Mouse (Mus musculus): Measurements from ENCODE around the gene Grk5.
"Not testable (repeated sequence)": the region's sequence is repeated elsewhere in the genome, so short reads cannot be mapped to it uniquely, and the experiment has no call there.

Grk5 gene

GRCm38 (mm10) chr19:60911653-60912052 is 22.1 kb downstream of the Grk5 start:
- DNase-seq (ENCODE audit: low read depth, low spot score), result no peak

GRCm38 (mm10) chr19:60915236-60915635 is 25.7 kb downstream of the Grk5 start:
- no peak for DNase-seq (ENCODE audit: low read depth, low spot score)

- no peak for DNase-seq (ENCODE audit: low read depth, low spot score)
These were observed 26.3 kb downstream of the Grk5 start for GRCm38 (mm10) chr19:60915862-60916261.

GRCm38 (mm10) chr19:60916869-60917570 is 27.5 kb downstream of the Grk5 start:
- DNase-seq (ENCODE audit: low read depth, low spot score), result no peak

- not testable (repeated sequence) for DNase-seq (ENCODE audit: low read depth, low spot score)
These were observed 35.0 kb downstream of the Grk5 start for GRCm38 (mm10) chr19:60924534-60924933.

- DNase-seq (ENCODE audit: low read depth, low spot score), result no peak
These were observed 45.5 kb downstream of the Grk5 start for GRCm38 (mm10) chr19:60935001-60935400.

DNA sequence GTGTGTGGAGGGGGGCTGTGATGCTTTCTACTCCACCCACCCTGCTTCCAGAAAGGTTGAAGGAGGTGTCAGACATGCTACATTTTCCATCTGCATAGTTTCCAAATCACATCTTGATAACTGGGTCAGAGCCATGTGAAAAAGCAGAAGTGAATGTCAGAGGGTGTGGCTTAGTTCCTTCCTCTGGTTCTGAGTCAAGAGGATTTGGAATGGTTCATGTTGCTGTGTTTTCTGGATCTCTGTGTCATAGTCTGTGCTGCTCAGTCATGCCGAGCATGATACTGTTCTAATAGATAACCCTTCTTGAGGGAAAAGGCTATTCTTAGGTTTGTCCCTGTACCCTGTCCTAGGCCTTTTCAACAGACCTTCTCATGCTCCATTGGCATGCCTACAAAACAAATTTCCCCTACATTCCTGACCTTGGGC is 50.4 kb downstream of the Grk5 start:
- DNase-seq (ENCODE audit: low read depth, low spot score), result peak; percentile 83

- DNase-seq (ENCODE audit: low read depth, low spot score), result no peak
These were observed 51.3 kb downstream of the Grk5 start for GRCm38 (mm10) chr19:60940866-60941265.

GRCm38 (mm10) chr19:60945801-60946311 is 56.3 kb downstream of the Grk5 start:
- DNase-seq (ENCODE audit: low read depth, low spot score), result peak; percentile 92

GRCm38 (mm10) chr19:60946656-60947055 is 57.1 kb downstream of the Grk5 start:
- DNase-seq (ENCODE audit: low read depth, low spot score), result peak; percentile 64

- no peak for DNase-seq (ENCODE audit: low read depth, low spot score)
These were observed 59.4 kb downstream of the Grk5 start for GRCm38 (mm10) chr19:60948996-60949395.

DNA sequence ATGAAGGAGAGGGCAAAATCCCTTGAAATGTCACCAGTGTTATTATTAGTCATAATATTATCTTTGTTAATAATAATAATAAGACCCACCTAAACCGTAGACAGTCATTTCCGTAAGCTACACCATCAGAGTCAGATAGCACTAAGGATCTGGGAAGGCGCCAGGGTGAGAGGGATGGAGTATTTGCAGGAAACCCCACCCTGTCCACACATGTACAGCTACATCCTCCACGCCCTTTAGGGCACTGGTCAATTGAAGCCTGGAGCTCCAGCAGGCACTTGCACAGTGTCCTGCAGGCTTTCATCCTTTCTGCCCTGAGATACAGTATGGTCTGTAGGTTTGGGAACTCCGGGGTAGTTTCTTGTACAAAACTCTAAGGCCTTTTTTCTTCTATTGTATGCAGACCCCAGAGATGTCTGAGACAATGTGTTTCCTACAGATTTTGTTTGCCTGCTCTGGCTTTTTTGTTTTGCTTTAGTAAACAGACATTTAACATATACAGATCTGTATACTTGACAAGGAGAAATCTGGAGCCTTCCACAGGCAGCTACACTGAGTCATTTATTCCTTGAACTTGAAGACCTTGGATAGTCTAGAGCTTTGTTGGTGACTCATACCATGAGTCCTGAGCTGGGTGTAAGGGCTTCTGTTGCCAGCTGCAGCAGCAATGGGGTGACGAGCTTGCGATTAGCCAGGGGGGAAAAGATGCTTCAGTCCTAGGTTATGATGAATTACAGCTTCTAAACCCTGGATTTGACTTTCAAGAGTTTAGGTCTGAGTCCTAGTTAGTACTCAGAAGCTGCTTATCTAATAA is 60.7 kb downstream of the Grk5 start:
- peak; percentile 96 for DNase-seq (ENCODE audit: low read depth, low spot score)

DNA sequence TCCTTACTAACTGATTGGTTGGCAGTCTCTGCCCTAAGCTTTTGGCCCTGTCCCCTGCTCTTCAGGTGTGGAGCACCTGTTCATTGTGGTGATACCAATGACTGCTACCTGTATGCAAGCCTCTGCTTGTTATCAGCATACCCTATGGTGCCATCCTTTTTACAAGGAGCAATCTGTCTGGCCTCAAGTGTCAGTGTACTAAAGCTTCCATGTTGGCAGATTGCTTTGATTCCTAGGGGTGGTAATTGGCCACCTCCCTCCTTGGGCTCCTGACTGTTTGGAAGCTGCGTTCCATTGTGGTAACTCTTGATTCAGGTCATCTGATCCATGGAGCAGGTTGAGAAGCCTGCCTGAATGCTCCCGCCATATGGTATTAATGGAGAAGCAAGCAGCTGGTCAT is 65.6 kb downstream of the Grk5 start:
- no peak for DNase-seq (ENCODE audit: low read depth, low spot score)

- peak; percentile 46 for DNase-seq (ENCODE audit: low read depth, low spot score)
These were observed 66.2 kb downstream of the Grk5 start for GRCm38 (mm10) chr19:60955712-60956111.

DNA sequence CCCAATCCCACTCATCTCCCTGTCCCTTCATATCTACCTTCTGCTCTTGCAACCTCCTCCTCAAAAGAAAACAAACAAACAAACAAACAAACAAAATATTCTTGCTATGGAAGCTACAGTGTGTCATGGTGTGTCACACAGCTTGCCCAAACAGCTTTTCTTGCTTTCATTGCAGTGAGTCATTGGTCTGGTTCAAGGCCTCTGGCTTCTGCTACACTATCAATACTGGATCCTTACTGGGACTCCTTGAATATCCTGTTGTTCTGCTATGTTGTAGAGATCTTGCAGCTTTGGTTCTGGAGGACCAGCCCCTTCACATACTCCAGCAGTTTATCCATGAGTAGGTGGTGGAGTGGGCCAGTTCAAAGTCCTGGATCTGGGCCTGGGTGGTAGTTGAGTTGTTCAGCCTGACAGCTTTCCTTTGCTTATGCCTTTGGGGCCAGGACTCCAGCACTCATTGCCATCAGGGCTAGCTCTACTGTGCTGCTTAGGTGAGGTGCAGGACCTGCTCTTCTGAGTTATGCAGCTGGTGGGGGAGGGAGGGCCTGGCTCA is 66.7 kb downstream of the Grk5 start:
- DNase-seq (ENCODE audit: low read depth, low spot score), result peak; percentile 44

- DNase-seq (ENCODE audit: low read depth, low spot score), result no peak
These were observed 70.2 kb downstream of the Grk5 start for GRCm38 (mm10) chr19:60959706-60960230.

DNA sequence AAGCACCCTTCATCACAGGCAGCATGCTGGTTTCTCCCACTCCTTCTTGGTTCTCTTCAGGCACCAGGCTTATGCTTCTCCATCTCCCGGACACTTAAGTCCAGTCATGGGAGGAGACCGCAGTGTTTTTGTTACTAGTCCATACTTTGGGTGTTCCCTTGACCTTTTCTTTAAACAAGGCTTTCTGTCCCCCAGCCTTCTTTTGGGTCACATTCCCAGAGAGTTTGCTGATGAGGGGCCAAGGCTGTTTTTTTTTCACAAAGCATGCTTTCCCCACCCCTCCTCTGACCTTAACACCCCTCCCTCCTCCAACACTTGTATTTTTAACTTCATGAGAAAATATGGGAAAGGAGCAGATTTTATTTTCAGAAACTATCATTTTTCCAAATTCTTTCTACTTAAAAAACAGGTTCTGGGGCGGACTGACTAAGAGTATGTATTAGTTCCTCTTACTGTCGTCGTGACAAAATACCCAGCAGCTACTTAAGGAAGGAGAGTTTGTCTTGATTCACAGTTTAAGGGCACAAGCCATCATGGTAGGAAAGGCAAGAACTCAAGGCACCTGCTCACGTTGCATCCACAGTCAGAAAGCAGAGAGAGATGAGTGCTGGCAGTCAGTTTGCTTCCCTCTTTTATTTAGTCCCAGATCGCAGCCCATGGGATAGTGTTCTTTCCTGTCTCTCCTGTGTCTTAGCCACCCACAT is 73.0 kb downstream of the Grk5 start:
- no peak for DNase-seq (ENCODE audit: low read depth, low spot score)

GRCm38 (mm10) chr19:60967909-60968308 is 78.4 kb downstream of the Grk5 start:
- no peak for DNase-seq (ENCODE audit: low read depth, low spot score)

GRCm38 (mm10) chr19:60970406-60970805 is 80.9 kb downstream of the Grk5 start:
- peak; percentile 43 for DNase-seq (ENCODE audit: low read depth, low spot score)

GRCm38 (mm10) chr19:60971598-60971997 is 82.0 kb downstream of the Grk5 start:
- peak; percentile 68 for DNase-seq (ENCODE audit: low read depth, low spot score)

GRCm38 (mm10) chr19:60972281-60973015 is 82.9 kb downstream of the Grk5 start:
- DNase-seq (ENCODE audit: low read depth, low spot score), result no peak
